Mouse (Mus musculus) lung, adult 18-20 months (tissue): Measurements from ENCODE around the gene Tbx1.
A peak's percentile ranks its signal among the peaks of the same experiment; 100 is the strongest.

Experiments
- DNase-seq, 2 experiments: peaks; one replicate each; pipeline ENCODE4 v3.0.0; 2022; ENCODE audit warnings: mixed read lengths in 2 of 2

Gene Tbx1

DNA sequence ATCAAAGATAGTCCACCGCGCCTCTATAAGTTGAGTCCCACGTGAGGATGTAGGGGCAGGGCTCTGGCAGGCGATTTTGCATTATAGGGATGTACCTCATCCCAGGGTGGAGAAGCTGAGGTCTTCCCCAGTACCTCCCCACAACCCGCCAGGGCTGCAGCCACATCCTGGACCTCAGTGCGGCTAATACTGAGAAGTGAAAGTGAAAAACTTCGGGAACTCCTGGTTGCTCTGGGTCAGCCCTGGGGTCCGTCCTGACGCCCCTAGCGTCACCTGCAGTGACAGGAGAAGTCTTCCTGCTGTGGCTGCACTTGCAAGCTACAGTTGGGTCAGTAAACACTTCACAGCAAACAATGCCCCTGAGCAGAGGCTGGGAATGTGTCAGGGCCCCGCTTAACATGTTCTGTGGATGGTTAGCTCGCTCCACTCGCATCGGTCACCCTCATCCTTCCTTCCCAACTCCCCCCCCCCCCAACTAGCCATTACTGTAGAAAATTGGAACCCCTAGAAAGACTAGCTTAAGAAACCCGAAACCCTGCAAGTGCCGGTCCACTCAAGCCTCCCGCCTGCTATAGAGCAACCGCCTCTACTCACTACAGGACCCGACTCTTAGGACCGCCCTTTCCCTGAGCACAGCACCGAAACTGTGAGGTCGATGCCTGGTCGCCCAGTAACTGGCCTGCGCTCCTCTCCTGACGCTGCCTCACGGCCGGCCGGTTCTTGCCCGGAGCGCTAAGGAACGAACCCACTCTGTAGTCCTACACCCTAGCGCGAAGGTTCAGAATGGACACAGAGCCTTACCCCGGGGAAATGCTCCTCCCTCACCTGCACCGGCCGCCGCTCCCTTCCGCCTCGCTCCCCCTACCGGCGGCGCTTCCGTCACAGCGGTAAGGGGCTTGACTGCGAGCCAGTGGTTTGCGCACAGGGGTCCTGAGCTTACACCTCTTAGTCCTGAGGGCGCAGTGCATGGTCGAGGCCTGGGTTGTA, at the start of gene Tbx1:
Gene Tbx1 (minus strand): TSS at position 868 of the 987 bp plus-strand sequence.
- DNase-seq: no peak

DNA sequence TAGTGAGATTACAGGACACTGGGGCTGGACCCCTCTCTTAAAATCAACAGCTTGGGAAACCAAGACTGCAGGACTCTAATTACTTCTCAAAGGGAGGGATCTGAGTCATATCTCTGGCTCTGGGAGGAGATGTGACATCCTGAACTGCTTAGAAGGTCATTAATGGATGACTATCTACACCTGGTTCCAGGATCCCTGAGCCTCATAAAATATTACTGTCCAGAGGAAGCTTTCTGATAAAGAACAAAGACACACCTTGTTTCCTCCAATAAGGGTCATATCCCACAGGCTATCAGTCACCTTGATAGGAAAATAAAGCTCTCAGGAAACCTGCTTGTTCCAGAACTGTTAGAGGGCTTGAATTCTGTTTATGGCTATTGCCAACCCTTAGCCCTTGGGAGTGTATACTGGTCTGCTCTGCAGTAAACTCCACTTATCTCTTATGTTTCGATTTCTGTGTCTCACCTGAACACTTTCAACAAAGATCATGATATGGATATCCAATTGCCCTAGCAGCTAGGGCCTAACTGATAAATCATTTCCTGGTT, 49.0 kb upstream of the Tbx1 start:
- DNase-seq: no peak

DNA sequence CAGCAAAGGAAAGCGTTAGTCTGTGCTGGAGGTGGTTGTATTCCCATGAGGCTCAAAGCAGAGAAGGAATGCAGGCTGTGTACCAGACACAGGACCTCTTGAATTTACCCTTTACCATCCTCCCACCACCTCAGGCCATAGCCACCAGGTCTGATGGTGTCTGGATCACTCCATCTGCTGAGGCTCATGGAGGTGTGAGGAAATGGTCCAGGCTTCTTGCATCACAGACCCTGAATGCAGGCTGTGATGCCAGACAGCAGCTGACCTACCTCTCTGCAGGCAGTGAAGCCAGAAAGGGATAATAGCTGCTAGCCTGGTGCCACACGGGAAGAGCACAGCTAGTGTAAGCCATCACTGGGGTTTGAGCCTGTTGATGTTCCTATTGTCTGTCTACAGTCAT, 47.9 kb upstream of the Tbx1 start:
- DNase-seq: no peak

DNA sequence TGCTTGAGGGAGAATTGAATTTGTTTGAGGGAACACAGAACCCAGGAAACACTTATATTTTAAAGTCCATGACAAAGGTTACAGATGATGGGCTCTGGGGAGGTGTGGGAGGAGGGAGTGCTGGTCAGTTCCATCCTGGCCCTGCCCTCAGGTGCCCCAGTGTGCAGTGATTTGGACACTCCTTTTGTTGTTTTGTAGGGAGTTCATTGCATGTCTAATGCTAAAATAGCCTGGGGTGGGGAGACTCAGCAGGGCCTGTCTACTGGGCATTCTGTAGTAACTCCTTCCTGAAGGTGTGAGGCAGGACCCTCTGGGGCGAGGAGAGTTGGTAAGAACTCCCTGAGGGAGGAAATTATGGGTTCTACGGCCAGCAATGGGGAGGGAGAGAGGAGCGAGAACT, 46.3 kb upstream of the Tbx1 start:
- DNase-seq: no peak

DNA sequence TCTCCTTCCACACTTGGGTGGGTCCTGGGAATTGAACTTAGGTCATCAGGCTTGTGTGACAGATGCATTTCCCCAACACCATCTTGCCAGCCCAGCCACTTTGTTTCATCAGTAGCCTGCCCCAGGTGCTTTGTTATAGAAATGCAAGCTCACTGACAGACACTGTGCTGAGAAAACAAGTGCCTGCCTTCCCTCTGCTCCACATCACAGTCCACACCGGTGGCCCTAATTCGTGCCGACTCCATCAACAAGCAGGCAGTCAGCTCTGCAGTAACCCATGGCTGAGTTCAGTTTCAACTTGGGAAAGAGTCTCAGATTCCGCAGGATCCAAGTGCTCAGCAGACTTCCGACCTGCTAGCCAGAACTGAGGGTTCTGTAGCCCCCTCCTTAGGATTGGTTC, 45.9 kb upstream of the Tbx1 start:
- DNase-seq: no peak

DNA sequence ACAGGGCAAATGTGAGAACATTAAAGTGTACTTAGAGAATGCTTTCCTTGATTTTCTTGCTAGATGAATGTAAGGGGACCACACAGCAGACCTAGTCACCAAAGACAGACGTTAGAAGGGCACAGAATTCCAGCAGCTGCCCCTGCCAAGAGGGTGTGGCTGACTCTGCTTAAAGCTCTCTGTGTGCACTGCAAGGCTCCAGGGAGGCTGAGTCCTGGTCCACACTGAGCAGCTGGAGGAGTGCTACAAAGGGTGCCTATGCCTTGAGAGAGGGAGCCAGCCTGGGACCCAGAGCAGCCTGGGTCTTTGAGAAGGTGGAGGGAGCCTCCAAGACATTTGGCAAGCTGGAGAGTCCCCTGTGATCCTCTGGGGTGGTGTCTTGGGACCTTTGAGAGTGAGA, 42.9 kb upstream of the Tbx1 start:
- DNase-seq: no peak

DNA sequence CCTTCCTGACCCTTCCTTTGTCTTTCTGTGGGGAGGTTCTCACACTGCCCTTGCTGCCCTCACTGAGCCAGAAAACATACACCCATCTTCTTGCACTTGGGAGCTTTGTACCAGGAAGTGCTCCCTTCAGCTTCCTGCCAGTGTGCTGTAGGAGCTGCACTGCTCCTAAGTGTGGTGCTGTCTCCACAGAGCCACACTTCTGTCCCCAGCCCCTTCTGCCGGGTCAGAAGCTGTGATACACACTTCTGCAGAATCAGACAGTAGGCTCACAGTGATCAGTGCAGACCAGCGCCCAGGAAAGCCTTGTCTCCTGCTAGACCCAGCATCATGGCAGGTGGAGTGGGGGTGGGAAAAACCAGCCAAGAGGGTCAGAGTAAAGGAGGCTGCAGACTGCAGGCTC, 42.3 kb upstream of the Tbx1 start:
- DNase-seq: no peak

DNA sequence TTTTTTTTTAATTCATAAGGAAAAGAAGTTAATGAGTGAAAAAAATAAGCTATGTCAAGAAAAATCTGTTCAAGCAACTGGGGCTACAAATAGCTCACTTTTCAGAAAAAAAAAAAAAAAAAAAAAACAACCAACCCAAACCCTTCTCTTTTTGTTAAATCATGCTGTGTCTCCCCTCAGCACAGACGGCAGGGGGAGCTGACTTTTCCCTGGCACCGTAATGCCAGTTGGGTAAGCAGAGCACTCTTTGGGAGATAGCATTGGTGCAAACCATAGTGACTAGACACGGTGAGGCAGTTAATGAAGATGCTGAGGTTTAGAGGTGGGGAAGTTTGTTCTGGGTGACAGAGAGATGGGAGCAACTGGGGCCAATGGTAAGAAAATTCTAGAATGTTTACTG, 41.6 kb upstream of the Tbx1 start:
- DNase-seq: no peak

DNA sequence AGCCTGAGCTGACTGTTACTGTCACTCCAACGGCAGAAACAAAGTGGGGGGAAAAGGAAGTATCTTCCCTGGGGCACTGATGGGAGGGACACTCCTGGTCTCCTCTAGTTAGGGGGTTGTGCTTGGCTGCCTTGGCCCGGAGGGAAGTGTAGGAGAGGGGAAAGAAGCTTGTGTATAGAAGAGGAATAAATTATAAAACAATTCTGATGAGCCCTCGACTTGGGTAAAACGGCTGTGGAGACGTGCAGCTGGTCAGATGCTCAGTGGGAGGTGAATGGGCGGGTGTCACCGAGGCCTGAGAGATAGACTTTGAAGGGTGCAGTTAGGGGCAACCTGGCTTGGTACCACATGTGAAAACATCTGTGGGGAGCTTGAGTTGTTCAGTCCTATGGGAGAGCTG, 40.7 kb upstream of the Tbx1 start:
- DNase-seq: no peak

DNA sequence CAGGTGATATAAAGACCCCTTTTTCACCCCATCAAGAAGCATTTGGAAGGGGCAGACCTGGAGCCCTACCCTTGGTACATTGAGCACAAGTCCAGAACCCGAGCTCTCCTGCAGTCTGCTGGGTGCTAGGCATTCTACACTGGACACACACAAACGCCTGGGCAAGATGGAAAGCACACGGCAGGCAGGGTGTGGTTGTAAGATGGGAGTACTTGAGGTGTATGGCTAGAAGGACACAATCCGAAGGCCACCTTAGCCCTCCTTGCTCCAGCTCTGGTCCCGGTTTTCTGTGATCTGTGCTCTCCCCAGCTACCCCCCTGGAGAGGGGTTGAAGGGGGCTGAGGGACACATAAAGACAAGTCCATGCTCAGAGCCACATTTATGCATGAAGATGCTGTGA, 39.8 kb upstream of the Tbx1 start:
- DNase-seq: no peak

DNA sequence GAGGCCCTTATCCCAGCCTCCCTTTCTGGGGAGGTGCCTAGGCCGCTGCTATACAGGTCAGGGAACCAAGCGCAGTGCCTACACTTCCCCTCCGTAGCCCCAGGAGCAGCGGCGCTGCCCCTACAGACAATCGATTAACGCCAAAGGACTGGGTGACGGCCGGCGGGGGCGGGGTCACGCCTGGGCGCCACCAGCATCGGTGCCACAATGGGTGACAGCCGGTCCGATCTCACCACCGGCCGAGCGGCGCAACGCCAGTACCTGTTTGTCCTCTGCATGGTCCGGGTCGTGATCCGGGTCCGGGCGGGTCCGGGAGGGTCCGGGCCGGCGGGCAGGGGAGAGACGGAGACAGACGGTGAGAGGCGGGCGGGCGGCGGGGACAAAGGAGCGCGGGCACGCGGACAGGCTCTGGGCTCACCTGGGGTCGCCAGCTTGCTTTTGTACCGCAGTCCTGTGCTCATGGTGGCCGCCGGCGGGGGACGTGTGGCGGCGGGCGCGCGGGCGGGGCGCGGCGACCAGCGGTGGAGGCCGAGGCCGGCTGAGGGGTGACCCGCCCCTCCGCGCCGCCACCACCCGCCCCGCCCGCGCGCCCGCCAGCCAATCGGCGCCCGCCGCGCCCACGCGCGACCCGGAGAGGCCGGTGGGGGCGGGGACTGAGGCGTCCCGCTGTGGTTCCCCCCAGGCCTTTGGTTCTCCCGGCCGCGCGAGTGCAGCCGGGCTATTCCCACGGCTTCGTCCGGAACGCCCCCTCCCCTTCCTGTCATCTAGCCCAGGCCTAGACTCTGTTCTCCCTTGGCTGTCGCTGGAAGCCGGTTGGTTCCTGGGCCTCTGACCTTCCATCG, 39.1 kb upstream of the Tbx1 start, which contains the start of gene Sept5:
Gene Sept5 (minus strand): TSS at position 565 of the 842 bp plus-strand sequence.
- peak; percentile 57 to 69 for DNase-seq

DNA sequence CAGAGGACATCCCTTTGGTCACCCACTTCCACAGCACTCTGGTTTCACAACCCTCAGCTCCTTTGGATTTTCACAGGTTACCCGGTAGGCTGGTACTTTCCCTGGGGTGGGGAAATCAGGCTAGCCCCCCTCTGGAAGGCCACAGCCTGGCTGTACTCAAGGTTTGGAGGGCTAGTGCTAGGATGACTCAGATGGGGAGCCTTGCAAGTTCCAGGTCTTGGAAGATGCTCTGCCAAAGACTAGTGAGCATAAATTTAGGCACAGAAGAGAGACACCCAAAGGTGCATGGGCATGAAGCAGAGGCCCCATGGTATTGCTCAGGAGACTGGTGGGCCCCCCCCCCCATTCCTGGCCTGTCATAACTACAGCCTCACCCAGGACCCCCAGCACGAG, 38.5 kb upstream of the Tbx1 start:
- DNase-seq: no peak

DNA sequence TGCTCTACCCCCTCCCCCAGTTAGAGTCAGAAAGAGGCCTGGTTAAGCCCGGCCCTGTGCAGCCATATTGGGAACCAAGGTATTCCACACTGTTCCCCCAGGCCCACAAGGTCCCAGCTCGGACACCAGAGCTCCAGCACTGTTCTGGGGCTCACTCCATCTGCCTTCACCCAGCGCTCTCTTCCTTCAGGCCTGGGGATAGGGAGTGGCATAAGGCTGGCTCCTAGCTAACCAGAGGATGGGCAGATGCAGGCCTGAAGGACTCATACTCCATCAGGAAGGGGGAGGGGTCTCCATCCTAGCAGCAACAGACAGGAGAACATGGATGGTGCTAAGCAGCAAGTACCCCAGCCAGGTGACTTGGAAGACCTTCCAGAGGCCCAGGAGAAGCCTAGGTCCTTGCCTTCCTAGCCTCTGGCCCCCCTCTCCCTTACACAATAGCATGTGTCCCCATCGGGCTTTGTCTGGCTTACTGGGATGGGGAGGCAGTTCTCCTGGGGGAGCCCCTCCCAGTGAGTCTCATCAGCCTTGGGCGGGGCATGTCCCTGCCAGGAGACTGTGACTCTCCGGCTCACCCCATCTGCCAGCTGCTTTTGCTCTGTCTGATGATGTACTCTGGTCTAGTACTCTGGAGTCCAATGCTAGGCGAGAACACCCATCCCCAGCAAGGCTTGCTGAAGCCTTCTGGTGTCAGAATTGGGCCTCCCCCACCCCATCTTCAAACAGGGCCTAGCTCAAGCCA, 37.9 kb upstream of the Tbx1 start:
- no peak for DNase-seq

DNA sequence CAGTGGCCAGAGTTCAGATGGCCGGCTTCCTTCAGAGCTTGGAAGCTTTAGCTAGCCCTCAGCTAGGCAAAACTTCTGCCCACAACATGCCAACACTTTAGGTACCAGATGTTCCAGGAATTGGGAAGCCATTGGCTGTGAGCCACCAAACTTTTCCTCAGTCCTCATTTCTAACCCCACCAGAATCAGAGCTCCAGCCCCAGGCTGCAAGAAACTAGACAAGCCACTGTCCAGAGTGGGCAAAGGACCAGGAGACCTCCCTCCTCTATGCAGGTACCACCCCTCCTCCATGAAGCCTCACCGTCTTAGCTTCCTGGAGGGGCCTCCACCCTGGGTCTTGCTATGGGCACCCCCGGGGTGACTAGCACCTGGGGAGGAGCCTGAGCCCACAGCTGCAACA, 36.7 kb upstream of the Tbx1 start:
- DNase-seq: no peak

DNA sequence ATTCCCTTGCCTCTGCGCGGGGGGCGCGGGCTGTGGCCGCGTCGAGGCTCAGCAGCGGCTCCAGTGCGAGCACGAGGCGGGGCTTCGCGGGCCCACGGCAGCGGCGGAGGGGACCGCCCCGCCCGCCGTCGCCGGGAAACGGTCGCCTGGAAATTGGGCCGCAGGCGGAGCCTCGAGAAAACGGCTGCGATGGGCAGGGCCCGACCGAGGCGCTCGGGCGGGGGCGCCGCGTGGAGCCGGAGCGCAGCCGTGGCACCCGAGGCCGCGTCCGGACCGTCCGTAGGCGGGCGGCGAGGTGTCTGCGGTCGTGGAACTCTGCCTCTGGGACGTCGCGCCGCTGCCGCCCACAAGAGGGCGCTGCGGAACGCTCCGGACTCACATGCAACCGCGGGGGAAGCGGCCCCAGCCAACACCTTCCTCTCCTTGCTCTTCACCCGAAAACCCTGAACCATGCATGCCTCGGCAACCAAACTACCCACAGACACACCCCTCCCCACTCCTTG, 36.0 kb upstream of the Tbx1 start, which contains the start of gene Gm49601:
Gene Gm49601 (minus strand): TSS at position 52 of the 503 bp plus-strand sequence.
- DNase-seq: peak; percentile 81 to 84

DNA sequence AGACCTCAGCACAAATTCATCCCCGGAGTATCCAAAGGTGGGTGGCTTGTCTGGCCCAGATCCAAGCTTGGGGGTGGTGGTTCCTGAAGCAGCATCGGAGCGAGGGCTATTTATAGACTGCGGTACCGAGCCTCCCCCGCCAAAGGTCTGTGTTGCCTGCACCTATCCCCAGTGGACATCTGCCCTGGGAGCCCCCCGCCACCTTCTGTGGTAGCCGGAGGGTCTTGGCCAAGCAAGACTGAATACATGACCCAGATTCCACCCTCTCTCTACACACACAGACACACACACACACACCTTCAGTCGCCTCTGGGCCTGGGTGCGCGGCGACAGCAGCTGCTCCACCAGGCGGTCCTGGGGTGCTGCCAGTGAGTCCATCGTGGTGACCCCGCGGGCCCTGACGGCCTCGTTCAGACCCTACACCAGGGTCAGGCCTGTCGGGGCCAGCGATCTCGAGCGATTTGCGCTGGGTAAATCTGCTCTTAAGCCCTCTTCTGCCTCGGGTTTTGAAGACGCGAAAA, 35.4 kb upstream of the Tbx1 start:
- DNase-seq: no peak

DNA sequence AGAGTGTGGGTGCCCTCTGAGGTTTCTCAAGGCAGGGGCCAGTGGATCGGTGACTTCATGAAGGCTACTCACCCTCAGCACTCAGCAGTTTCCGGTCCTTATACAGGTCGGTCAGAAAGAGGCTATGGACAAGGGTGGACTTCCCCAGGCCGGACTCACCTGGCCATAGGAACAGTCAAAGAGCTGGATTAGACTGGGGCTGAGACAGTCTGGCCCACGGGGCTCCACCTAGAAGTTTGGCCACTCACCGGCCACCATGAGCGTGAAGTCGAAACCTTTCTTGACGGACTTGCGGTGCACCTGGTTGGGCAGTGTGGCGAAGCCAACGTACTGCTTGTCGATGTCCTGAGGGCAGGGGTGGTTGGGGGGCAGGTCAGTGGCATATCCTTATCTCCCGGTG, 34.6 kb upstream of the Tbx1 start:
- DNase-seq: no peak

DNA sequence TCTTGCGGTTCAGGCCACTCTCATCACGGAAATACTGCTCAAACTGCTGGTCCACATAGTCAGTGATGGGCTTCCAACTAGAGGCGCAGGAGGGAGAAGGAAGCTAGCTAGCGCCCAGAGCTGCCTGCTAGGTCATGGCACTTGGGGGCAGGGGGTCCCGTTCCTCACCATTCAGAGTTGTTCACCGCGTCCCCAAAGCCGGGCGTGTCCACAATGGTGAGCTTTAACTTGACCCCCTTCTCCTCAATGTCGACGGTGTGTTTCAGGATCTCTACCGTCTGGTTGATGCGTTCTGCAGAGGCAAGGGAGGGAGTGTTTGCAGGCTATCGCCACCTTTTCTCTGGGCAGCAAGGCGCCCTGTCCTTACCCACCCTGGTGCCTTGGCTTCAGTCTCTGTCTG, 34.2 kb upstream of the Tbx1 start:
- DNase-seq: no peak

DNA sequence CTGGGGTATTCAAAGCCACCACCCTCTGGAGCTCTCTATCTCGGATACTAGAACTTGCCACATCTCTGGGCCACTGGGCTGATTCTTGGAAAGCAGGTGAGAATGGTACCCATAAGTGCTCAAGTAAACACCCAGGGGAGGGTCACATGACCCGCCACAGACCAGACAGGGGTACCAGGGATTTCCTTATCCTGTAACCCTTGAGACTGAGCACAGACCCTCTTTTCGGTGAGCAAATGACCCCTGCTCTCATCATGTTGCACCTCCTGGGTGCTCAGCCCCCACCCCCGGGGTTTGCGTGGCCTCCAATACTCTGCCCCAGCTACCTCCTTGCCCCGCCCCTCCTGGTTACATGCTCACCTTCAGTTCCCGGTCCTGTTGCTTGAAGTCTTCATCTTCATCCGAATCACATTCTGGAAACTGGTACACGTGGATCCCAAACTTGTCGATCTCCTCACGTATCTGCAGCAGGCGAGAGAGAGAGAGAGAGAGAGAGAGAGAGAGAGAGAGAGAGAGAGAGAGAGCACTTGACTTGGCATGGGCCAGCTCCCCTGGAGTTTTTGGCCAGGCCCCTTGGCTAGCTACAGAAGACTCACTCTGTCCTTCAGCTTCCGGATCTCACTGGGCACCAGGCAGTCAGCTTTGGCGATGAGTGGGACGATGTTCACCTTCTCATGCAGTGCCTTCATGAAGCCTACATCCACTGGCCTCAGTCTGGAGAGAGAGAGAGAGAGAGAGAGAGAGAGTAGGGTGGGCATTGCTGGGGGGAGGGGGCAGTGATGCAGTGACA, 33.5 kb upstream of the Tbx1 start:
- DNase-seq: no peak

DNA sequence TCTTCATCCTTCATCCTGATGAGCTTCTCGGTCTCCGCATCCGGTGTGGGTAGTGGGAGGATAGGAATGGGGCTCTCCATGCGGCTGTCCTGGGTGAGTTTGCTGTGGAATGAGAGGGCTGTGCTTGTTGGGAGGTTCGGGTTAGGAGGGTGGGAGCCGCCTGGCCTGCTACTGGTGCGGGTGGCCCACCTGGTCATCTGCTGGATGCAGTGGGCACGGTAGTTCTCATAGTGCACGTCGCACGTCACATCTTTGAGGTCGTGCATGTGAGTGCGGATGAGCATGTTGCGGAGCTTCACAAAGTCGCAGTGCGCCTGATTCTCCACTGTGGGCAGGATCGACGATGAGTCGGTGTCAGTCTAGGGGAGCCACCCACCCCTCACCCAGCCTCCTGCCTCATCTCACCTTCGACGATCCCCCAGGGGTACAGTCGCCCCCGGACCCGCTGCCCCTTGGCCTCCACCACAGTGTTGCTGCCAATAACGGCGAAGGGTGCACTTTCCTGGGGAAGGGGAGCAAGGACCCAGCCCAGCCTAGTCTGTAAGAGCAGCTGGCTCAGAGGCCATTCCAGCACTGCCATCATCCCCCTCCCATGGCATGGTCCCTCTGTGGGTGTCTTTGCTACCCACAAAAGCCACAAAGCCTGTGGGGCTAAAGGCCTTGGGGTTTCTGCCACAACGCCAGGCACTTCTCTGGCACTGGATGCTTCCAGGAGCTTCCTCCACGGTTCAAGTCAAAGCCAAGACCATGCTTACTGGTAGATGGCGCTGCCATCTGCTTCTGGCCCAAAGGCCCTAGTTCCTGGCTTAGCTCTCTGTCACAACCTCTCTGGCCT, 32.7 kb upstream of the Tbx1 start:
- DNase-seq: no peak
